Mouse (Mus musculus): ENCODE measurements at regions not wholly inside any gene's neighbourhood (a gene's known extent, or its start where the extent isn't known, plus 50 kb on each side); places are given as distances from the start of the nearest gene placed in this dataset.
A peak's percentile ranks its signal among the peaks of the same experiment; 100 is the strongest.

DNA sequence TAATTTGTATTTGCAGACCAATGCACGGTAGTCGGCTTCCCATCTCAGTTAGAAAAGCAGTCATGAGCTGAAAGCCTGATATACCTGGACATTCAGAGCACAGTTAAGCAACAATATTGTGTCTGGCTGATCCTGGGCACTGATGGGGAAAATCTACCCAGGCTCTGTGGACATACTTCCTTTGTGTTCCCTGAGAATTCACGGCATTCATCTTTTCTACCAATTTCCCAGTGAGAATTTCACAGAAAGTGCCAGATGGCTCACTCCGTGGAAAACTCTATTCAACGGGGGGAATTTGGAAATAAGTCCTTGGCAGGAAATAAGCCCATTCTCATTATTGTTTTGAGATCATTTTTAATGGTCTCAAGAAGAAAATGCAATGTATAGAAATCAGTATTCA is 484.6 kb upstream of the Chrm3 start:
- DNase-seq, result no peak

DNA sequence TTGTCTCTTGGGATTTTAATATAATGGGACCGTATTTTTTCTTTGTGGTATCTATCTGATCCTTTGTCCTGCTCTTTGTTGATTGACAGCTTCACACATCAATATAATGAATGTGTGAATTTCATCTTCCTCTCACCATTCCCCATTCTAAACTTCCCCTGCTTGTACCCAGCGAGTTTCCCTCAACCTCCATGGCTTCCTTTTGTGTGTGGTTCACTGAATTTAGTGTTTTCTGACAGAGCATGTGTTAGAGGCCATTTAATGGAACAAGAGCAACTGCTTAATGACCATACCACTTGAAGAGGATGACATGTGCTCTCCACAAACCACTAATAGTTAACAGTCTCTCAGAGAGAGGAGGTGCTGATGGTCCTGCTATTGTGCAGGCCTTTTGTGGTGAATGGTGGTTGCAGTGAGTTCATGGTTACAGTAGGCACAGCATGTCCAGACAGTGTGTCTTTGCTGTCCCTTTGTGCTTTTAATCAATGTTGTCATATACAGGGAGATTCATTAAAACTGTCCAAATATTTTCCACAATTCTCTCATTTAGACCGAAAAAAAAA is 438.8 kb upstream of the Chrm3 start:
- DNase-seq, result peak; percentile 99

Measured in retina, postnatal 1 day (tissue).